Mouse (Mus musculus) kidney, postnatal 10 days (tissue): ENCODE measurements around the gene Zfp30.

Experiments used
- DNase-seq: peaks from one replicate; pipeline ENCODE4 v3.0.0; 2021; ENCODE audit warnings: mixed read lengths

Zfp30 gene

DNA sequence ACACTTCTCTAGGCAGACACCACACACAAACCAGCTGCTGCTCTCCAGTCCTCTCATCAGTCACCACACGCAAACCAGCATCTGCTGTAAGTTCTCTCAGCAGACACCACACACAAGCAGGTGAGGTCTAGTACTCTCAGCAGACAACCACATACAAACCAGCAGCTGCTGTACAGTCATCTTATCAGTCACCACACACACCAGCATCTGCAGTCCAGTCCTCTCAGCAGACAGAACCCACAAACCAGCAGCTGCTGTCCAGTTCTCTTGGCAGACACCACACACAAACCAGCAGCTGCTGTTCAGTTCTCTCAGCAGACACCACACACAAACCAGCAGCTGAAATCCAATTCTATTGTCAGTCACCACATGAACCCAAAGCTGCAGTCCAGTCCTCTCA is 53.0 kb downstream of the Zfp30 start:
- DNase-seq, result no peak

DNA sequence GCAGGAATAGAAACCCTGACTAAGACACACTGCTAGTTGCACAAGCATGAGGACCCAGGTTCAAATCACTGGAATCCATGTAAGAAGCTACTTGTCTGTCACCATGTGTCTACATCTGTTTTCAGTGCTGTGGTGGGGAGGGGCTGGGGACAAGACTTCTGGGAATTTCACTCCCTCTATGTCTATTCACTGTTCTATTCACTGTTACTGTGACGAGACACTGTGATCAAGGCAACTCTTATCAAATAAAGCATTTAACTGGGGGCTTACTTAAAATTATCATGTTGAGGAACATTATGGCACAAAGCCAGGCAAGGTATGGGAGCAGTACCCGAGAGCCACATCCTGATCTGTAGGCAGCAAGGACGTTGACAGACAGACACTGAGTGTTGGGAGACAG is 55.5 kb downstream of the Zfp30 start:
- no peak for DNase-seq

DNA sequence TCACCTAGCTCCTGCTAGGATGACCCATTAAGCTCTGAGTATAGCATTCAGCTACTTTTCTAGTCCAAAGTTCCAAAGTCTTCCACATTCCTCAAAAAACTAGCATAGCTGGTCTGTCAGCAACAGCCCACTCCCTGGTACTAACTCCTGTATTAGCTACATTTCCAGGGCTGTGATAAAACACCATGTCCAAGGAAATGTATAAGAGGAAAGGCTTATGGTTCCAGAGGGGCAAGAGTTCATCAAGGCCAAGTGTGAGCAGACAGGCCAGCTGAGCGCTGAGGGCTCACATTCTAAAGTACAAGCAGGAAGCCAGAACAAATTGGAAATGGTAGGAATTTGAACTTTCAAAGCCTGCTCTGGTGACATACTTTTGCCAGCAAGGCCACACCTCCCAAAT is 58.3 kb downstream of the Zfp30 start:
- DNase-seq, result no peak
